Mouse (Mus musculus) olfactory bulb, adult 2 months (tissue): Measurements from ENCODE around the gene Eps8. TPM values are rescaled to one million over a fixed set of nuclear protein-coding genes. Genes with fewer than 3 reads are reported as not detected.

ENCODE experiments used
- H3K27ac ChIP-seq: fragments of 200-500 bp; 2 replicates; pipeline ENCODE4 v1.5.1; 2012; ENCODE audit warnings: low read depth, low read length; ENCODE audit not compliant: insufficient read depth
- H3K4me1 ChIP-seq: fragments of 200-500 bp; 2 replicates; pipeline ENCODE4 v1.6.1; 2012; ENCODE audit warnings: low read length; ENCODE audit not compliant: control insufficient read depth, insufficient read depth
- H3K4me3 ChIP-seq: fragments of 200-500 bp; 2 replicates; pipeline ENCODE4 v1.5.1; 2012; ENCODE audit warnings: mild to moderate bottlenecking, low read depth, low read length, moderate library complexity; ENCODE audit not compliant: insufficient read depth
- CTCF ChIP-seq: fragments of 200-500 bp; IDR thresholded peaks from 2 replicates; pipeline ENCODE4 v1.5.1; 2012; ENCODE audit warnings: low read depth, mild to moderate bottlenecking, low read length, moderate library complexity; ENCODE audit not compliant: insufficient read depth
- POLR2A ChIP-seq: fragments of 200-500 bp; IDR thresholded peaks from 2 replicates; pipeline ENCODE4 v1.6.1; 2012; ENCODE audit warnings: mild to moderate bottlenecking, low read depth, low read length, moderate library complexity; ENCODE audit not compliant: insufficient read depth
- WGBS: fragments of 180-500 bp; shearing (Covaris S2); methylation state at CpG from one replicate; pipeline ENCODE4 v1.1.7; 2018; 5-methylcytosine and 5-hydroxymethylcytosine counted together
- polyA plus RNA-seq: library from polyadenylated mRNA; stranded (reverse); fragments of >200 nt; gene quantifications from 2 replicates; pipeline ENCODE4 v1.2.4, GENCODE M21; 2012; ENCODE audit warnings: low replicate concordance; ENCODE audit not compliant: missing spikeins, insufficient read depth, insufficient read length

Eps8 gene
- polyA plus RNA-seq, 1 experiment = not detected

DNA sequence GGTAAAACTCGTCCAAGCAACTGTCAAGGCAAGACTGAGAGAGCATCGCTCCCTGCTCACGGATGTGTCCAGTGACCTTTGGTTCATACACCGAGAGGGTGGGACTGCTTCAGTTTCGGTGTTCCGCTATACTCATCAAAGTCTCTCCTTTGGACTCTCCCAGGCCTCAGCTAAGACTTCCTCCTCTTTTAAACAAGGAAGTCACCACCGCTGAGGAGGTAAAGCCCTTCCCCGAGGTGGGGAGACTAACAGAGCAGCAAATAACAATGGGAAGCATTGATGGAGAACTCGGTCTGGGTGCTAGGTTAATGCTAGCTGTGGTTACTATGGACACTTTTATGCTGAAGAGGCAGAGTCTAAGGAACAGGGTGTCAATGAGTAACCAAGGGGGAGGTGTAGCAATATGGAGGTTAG is 84.0 kb downstream of the Eps8 start:
- Histone ChIP-seq H3K4me3 (no peak overlapping the region), H3K4me1 (peaks cover 9% of the 10 kb centered on the region), H3K27ac (no peak overlapping the region)
- TF ChIP-seq CTCF (no peak), POLR2A (no peak)
- whole genome bisulfite sequencing = 73% methylated on average over 9 of the region's 9 CpGs

DNA sequence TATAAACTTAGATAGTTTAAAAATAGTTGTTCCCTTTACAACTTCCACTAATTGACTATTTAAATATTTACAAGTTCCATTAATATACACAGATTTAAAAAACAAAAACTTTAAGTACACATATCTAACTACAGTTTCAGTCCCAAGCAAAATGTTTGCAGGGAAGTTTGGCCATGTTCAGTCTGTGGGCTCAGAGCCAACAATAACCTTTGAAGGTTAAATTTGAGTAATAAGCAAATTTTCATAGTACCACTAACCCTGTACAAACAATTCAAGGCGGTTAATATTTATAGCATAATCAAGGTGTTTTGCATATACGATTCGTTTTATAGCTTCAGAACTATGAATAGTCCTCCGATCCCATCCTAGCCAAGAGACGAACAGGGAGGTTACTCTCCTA is 84.7 kb downstream of the Eps8 start:
- TF ChIP-seq CTCF (no peak), POLR2A (no peak)
- WGBS = 93% methylated on average over 5 of the region's 5 CpGs
- Histone ChIP-seq H3K4me3 (no peak overlapping the region), H3K4me1 (peaks cover 9% of the 10 kb centered on the region), H3K27ac (no peak overlapping the region)

DNA sequence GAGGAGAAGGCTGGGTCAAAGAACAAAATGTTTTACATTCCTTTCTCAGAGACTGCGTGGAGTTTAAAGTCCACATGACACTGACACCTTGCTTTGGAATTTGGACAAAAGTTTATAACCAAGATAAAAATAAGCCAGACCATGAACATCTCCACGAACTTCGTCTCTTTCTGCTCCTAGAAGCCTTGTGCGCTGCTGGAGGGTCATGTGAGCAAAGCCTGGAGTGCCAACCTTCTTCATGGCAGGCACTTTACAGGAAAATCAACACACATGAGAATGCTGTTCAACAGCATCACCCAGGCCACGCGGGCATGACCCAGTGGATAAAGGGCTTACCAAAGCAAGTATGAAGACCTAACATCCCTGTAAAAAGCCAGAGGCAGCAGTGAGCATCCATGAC is 85.6 kb downstream of the Eps8 start:
- Histone ChIP-seq H3K4me1 (peaks cover 7% of the 10 kb centered on the region), H3K27ac (no peak overlapping the region), H3K4me3 (no peak overlapping the region)
- WGBS = 93% methylated on average over 6 of the region's 6 CpGs
- TF ChIP-seq POLR2A = no peak
- no peak for TF ChIP-seq CTCF

DNA sequence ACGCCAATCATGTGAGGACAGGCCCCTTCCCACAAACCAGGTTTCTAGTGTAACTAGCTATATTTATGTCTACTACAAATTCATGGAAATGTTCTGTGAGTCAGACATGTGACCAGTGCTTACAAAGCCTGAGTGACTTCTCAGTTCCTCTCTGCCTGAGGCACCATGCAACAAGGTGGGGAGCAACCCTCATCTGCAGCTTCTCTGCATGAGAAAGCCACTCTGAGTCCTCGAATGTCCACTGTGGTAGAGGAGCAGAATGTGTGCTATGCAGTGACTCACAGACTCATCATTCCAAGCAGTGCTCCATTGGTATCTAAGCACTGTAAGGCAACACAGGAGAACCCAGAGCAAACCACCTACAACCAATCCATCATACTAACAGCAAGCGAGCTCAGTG is 88.8 kb downstream of the Eps8 start:
- 93% methylated on average over 3 of the region's 3 CpGs for WGBS
- TF ChIP-seq POLR2A = no peak
- TF ChIP-seq CTCF = no peak

DNA sequence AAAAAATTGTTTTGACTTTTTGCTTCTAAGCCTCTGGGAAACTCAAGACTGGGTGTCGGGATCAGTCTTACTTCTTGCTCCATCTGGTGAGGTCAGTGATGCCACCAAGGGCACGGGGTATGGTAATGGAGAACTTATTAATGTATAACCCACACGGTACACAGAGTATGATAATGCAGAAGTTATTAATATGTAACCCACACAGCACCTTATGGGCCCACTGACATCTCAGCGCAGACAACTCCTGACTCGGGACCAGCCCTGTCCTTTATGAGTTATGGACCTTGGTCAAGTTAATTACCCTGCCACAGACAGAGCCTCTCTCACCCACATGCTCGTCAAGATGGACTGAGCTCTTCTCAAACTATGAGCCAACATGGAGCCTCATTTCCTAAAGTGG is 89.2 kb downstream of the Eps8 start:
- WGBS = 95% methylated on average over 6 of the region's 6 CpGs
- no peak overlapping the region for H3K27ac ChIP-seq
- H3K4me3 ChIP-seq = no peak overlapping the region
- peaks cover 4% of the 10 kb centered on the region; the same call in 1 of the 2 replicates for H3K4me1 ChIP-seq
- TF ChIP-seq POLR2A = no peak
- TF ChIP-seq CTCF = no peak

More for the DNA sequence above, 88.8 kb downstream of the Eps8 start:
- Histone ChIP-seq H3K27ac (no peak overlapping the region), H3K4me3 (no peak overlapping the region), H3K4me1 (peaks cover 8% of the 10 kb centered on the region; the same call in 1 of the 2 replicates)

DNA sequence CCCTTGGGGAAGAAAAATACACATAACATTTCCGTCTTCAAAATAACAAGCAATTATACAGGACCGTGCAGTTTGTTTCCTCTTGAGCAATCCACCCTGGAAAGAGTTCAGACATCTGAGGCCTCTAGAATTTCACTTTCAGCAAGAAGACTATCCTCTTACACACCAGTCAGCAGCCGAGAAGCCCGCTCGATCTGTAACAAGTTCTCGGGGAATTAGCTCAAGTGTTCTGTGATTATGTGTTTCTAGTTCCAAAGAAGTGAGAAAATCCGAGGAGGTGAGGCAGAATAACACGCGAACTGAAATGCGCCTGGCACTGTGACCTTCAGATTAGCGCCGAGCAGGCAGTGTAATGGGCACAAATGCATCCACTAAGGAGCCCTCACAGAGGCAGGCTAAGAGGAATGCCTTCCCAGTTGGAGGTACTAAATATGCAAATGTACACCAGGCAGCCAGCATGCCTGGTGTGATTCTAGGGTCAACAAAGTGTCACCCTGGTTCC is 94.3 kb downstream of the Eps8 start:
- no peak for TF ChIP-seq POLR2A
- no peak for TF ChIP-seq CTCF
- Histone ChIP-seq H3K4me1 (peaks cover 12% of the 10 kb centered on the region), H3K4me3 (no peak overlapping the region), H3K27ac (no peak overlapping the region)
- 53% methylated on average over 12 of the region's 12 CpGs for WGBS

DNA sequence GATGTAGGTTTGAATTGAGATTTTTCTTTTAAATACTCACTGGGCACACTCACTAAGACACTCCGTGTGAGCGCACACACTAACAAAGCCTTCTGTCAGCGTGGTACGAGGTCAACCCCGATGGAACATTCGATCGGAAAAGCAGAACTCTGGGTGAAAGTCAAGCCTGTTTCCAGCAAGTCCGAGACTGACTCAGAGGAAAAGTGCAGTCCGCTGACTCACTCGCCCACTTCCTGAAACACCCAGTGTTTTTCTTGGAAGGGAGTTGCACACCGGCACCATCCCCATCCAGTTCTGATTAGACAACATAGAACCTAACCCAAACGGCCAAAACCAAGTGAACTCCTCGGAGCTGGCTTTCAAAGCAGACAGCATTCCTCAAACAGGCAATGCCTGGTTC is 95.8 kb downstream of the Eps8 start:
- WGBS = 39% methylated on average over 13 of the region's 13 CpGs
- peaks cover 12% of the 10 kb centered on the region for H3K4me1 ChIP-seq
- TF ChIP-seq POLR2A (no peak), CTCF (no peak)
- no peak overlapping the region for H3K27ac ChIP-seq
- H3K4me3 ChIP-seq = no peak overlapping the region

DNA sequence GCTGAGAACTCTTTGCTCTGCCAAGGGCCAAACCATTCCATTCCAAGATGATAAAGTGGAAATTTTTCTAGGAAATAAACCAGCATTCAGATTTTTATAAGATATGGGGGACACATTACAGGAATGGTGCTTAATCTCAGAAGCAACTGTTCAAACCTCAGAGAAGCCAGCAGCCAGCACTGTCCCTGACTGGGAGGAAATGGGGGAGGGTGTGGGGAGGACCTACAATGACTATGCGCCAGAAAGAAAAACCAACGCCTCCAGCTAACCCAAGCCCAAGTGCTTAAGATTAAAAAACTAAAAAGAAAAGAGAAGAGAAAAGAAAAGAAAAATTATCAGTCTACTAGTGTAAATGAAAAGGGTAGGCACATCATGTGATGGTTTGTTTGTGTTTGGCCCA is 97.0 kb downstream of the Eps8 start:
- TF ChIP-seq POLR2A = no peak
- TF ChIP-seq CTCF = no peak
- no peak overlapping the region for H3K4me3 ChIP-seq
- no peak overlapping the region for H3K27ac ChIP-seq
- H3K4me1 ChIP-seq = peaks cover 12% of the 10 kb centered on the region
- 65% methylated on average over 2 of the region's 2 CpGs for WGBS

DNA sequence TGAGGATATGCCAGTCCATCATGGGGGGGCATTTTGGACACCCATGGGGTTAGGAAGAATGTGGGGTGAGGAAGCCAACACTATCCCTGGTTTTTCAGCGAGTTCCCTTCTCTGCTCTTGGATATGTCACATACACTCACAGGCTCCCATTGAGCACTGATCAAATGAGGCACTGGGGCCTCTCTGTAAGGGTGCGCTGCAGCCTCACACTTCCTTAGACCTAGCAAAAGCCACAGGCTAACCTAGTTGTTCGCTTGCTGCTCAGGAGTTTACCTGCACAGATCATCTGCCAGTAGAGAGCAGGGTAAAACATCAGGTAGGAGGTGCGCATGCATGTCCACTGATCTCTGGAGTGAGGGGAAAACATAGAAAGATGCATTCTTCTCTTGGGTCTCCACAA is 97.5 kb downstream of the Eps8 start:
- no peak for TF ChIP-seq POLR2A
- no peak for TF ChIP-seq CTCF
- 88% methylated on average over 4 of the region's 4 CpGs for WGBS
- H3K4me1 ChIP-seq = peaks cover 12% of the 10 kb centered on the region
- no peak overlapping the region for H3K27ac ChIP-seq
- H3K4me3 ChIP-seq = no peak overlapping the region

DNA sequence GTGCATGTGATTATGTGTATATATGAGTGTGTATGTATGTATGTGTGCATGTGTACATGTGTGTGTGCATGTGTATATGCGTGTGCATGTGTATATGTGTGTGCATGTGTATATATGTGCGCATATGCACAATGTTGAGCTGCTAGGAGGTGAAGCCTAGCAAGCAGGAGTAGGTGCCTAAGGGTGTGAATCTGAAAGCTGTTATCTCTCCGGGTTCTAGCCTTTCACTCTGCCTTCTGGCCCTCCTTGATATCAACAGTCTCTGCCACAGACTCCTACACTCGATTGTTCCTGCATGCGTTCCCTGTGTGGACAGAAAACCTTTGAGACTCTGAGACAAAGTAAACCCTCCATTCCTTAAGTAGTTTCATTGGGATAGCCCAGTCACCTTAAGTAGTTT is 98.0 kb downstream of the Eps8 start:
- no peak overlapping the region for H3K4me3 ChIP-seq
- peaks cover 7% of the 10 kb centered on the region for H3K4me1 ChIP-seq
- no peak overlapping the region for H3K27ac ChIP-seq
- TF ChIP-seq CTCF (no peak), POLR2A (no peak)
- WGBS = 97% methylated on average over 5 of the region's 5 CpGs
